ENCODE assay signal across 15 mouse cellular contexts in genomic region chr7:135870981-135871380, GRCm38 (mm10).
"Had no signal": no experiment of that assay in that cellular context is flagged by ENCODE, and none has a peak within 500 bp of the region (broad histone marks: within the 10 kb centered on the region; RNA-seq: fewer than 3 reads in every experiment).

No protein-coding gene starts in this region.

- DNase-seq: kidney, adult 9 months; kidney, postnatal 36 days; layer of hippocampus, adult 9-11 months; layer of hippocampus, postnatal 36 days; liver, embryonic 13.5 days; lung, adult 18-20 months; lung, postnatal 4 days; right cerebral cortex, postnatal 14 days; thymus, adult 2 months; thymus, postnatal 36 days had no signal

- H3K4me3 ChIP-seq: limb, embryonic 15.5 days; liver, embryonic 13.5 days; midbrain, embryonic 12.5 days; stomach, embryonic 15.5 days had no signal

- H3K36me3 ChIP-seq: limb, embryonic 15.5 days; liver, embryonic 13.5 days; midbrain, embryonic 12.5 days; stomach, embryonic 15.5 days had no signal

- H3K4me2 ChIP-seq: limb, embryonic 15.5 days; liver, embryonic 13.5 days; midbrain, embryonic 12.5 days; stomach, embryonic 15.5 days had no signal

- H3K27me3 ChIP-seq: limb, embryonic 15.5 days; liver, embryonic 13.5 days; midbrain, embryonic 12.5 days; stomach, embryonic 15.5 days had no signal

- H3K4me1 ChIP-seq: limb, embryonic 15.5 days; liver, embryonic 13.5 days; midbrain, embryonic 12.5 days; stomach, embryonic 15.5 days had no signal

- H3K9ac ChIP-seq: limb, embryonic 15.5 days; liver, embryonic 13.5 days; midbrain, embryonic 12.5 days; stomach, embryonic 15.5 days had no signal

- H3K27ac ChIP-seq: kidney, postnatal 0 days; limb, embryonic 15.5 days; liver, embryonic 13.5 days; midbrain, embryonic 12.5 days; stomach, embryonic 15.5 days had no signal

- H3K9me3 ChIP-seq: limb, embryonic 15.5 days; liver, embryonic 13.5 days; midbrain, embryonic 12.5 days; stomach, embryonic 15.5 days had no signal

- ATAC-seq: midbrain, embryonic 16.5 days had no signal
